Mouse (Mus musculus) megakaryocyte, embryonic 14.5 days (primary cell): ENCODE measurements around the gene Ccr1.

ENCODE experiments used
- FLI1 ChIP-seq: IDR thresholded peaks from 2 replicates; pipeline ENCODE4 v1.6.1; 2012; ENCODE audit warnings: low read length, inconsistent platforms, mixed read lengths
- GATA1 ChIP-seq: IDR thresholded peaks from 3 replicates; pipeline ENCODE4 v1.6.1; 2012; ENCODE audit warnings: mixed read lengths, low read length, inconsistent platforms, borderline replicate concordance

DNA sequence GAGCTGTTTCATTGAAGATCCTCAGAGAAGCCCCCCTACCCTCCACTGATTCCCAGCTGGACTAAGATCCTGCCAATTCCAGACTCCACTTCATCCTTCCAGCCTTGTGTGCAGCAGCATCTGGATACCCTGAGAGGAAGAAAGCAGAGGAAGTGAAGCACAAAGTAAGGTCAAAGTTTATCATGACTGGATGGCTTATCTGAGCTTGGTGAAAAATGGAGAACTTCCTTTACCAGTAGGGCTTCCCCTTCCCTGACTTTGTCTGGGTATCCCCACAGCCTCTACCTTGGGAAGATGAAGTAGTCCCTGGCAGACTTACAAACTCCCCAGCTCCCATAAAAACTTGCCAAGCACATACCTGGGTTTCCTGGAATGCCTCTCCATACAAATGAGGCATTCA is 27.9 kb downstream of the Ccr1 start:
- no peak for TF ChIP-seq GATA1
- TF ChIP-seq FLI1: no peak
